Mouse (Mus musculus): ENCODE data around the gene Ap5z1. TPM values are rescaled to one million over a fixed set of nuclear protein-coding genes. Genes with fewer than 3 reads are reported as not detected.

Ap5z1 gene
- polyA plus RNA-seq, 1 experiment from 2014 or later = 9.8 TPM

- peak overlapping the region; percentile 87 for H3K27ac ChIP-seq
- WGBS = 41% methylated on average over 13 of the region's 13 CpGs
- peak overlapping the region; percentile 26; the same call in 1 of the 2 replicates for H3K4me2 ChIP-seq
- peaks cover 40% of the 10 kb centered on the region for H3K4me1 ChIP-seq
- ATAC-seq (ENCODE audit: insufficient number of reproducible peaks, low FRiP score, low TSS enrichment, low read depth) = peak; percentile 56
- H3K27me3 ChIP-seq = no peaks in the 10 kb centered on the region
- H3K36me3 ChIP-seq = peaks cover 22% of the 10 kb centered on the region; the same call in 1 of the 2 replicates
- H3K9me3 ChIP-seq = no peaks in the 10 kb centered on the region
- H3K4me3 ChIP-seq = no peak overlapping the region
- no peak overlapping the region for H3K9ac ChIP-seq
Measured at GRCm38 (mm10) chr5:142424627-142425349, 39.0 kb upstream of the Ap5z1 start.

GRCm38 (mm10) chr5:142426476-142426875 is 37.3 kb upstream of the Ap5z1 start:
- H3K27ac ChIP-seq = no peak overlapping the region
- H3K4me3 ChIP-seq = no peak overlapping the region
- no peaks in the 10 kb centered on the region for H3K9me3 ChIP-seq
- H3K4me1 ChIP-seq = peaks cover 55% of the 10 kb centered on the region
- ATAC-seq (ENCODE audit: insufficient number of reproducible peaks, low FRiP score, low TSS enrichment, low read depth) = no peak
- H3K27me3 ChIP-seq = no peaks in the 10 kb centered on the region
- 82% methylated on average over 2 of the region's 2 CpGs for WGBS
- H3K4me2 ChIP-seq = no peak overlapping the region
- H3K9ac ChIP-seq = no peak overlapping the region
- peaks cover 12% of the 10 kb centered on the region; the same call in 1 of the 2 replicates for H3K36me3 ChIP-seq

DNA sequence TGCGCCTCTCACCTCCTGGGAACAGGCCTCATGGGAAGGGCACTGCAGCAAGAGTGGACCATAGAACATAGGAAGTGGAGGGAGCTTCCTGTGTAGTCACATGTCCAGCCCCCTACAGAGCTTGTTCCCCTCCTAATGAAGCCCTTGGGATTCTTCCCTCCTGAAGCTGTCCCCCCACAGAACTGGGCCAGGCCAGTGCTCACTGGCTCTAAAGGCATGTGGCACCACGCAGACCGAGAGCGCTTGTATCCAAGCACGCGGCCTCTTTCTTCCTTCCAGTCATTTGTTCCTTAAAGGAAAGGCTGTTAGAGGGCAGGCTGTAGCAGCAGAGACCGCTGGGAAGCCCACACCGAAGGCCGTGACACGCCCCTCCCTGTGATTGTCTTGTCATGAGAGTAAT is 35.9 kb upstream of the Ap5z1 start:
- Histone ChIP-seq H3K27ac (peak overlapping the region; percentile 29; the same call in 1 of the 2 replicates), H3K36me3 (0 out of 2 replicates have a peak, but pooled peaks cover 2% of the 10 kb centered on the region), H3K27me3 (no peaks in the 10 kb centered on the region), H3K9me3 (no peaks in the 10 kb centered on the region), H3K9ac (no peak overlapping the region), H3K4me2 (no peak overlapping the region), H3K4me3 (no peak overlapping the region), H3K4me1 (peaks cover 64% of the 10 kb centered on the region)
- 68% methylated on average over 10 of the region's 10 CpGs for WGBS
- no peak for ATAC-seq (ENCODE audit: insufficient number of reproducible peaks, low FRiP score, low TSS enrichment, low read depth)

DNA sequence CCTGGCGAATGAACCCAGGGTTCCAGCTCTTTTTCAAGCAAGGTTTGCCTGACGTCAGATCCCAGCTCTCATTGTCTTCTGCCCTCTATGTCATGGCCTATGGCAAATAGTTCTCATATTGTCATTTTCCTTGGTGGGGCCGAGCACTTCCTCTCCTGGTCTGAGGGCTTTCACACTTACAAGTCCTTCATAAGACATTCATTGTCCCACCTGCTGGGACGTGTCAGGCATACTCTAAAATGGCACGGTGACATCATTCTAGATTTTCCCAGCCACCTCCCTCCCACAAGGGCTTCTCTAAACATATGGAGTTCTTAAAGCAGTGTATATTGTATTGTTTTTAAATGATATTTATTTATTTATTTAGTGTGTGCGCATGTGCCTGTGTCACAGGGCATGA is 35.1 kb upstream of the Ap5z1 start:
- no peak overlapping the region for H3K9ac ChIP-seq
- no peak for ATAC-seq (ENCODE audit: insufficient number of reproducible peaks, low FRiP score, low TSS enrichment, low read depth)
- no peak overlapping the region for H3K4me2 ChIP-seq
- H3K27ac ChIP-seq = no peak overlapping the region
- no peaks in the 10 kb centered on the region for H3K27me3 ChIP-seq
- H3K36me3 ChIP-seq = 0 out of 2 replicates have a peak, but pooled peaks cover 2% of the 10 kb centered on the region
- 74% methylated on average over 6 of the region's 6 CpGs for WGBS
- H3K4me1 ChIP-seq = peaks cover 71% of the 10 kb centered on the region
- H3K9me3 ChIP-seq = no peaks in the 10 kb centered on the region
- H3K4me3 ChIP-seq = no peak overlapping the region

GRCm38 (mm10) chr5:142431029-142431428 is 32.7 kb upstream of the Ap5z1 start:
- H3K9me3 ChIP-seq = no peaks in the 10 kb centered on the region
- H3K4me2 ChIP-seq = no peak overlapping the region
- peak; percentile 50; the same call in 1 of the 2 replicates for ATAC-seq (ENCODE audit: insufficient number of reproducible peaks, low FRiP score, low TSS enrichment, low read depth)
- H3K27me3 ChIP-seq = no peaks in the 10 kb centered on the region
- peaks cover 18% of the 10 kb centered on the region for H3K36me3 ChIP-seq
- H3K9ac ChIP-seq = no peak overlapping the region
- peaks cover 56% of the 10 kb centered on the region for H3K4me1 ChIP-seq
- H3K27ac ChIP-seq = peak overlapping the region; percentile 62
- no peak overlapping the region for H3K4me3 ChIP-seq
- WGBS = 56% methylated on average over 12 of the region's 12 CpGs

DNA sequence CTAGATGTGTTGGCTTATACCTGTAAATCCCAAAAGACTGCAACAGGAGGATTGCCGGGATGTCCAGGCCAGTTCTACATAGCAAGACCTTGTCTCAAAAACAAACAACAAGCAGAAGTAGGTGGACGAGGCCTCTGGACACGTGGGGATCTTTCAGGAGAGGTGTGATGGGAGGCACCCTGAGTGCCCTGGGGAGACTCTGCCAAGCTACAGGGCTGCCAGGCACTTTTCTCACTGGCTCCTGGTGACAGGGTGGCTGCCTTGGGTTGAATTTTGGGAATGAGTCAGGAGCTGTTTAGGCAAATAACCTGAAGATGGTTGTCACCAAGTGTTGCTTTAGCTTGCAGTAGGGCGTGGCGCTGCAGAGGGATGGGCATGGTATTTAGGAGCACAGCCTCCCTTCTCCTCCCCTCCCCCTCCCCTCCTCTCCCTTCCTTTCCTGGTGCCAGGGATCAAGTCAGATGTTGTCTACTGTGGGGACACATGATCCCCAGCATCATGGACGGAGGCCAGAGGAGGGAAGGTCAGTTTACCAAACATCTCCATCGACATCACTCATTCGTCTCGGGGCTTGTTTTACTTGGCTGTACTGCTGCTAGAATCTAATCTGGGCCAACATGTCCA is 31.8 kb upstream of the Ap5z1 start:
- Histone ChIP-seq H3K4me1 (peaks cover 52% of the 10 kb centered on the region), H3K27ac (peak overlapping the region; percentile 57; the same call in 1 of the 2 replicates), H3K4me3 (no peak overlapping the region), H3K9ac (no peak overlapping the region), H3K36me3 (peaks cover 26% of the 10 kb centered on the region), H3K9me3 (no peaks in the 10 kb centered on the region), H3K4me2 (no peak overlapping the region), H3K27me3 (no peaks in the 10 kb centered on the region)
- WGBS = 74% methylated on average over 9 of the region's 9 CpGs
- ATAC-seq (ENCODE audit: insufficient number of reproducible peaks, low FRiP score, low TSS enrichment, low read depth) = no peak

DNA sequence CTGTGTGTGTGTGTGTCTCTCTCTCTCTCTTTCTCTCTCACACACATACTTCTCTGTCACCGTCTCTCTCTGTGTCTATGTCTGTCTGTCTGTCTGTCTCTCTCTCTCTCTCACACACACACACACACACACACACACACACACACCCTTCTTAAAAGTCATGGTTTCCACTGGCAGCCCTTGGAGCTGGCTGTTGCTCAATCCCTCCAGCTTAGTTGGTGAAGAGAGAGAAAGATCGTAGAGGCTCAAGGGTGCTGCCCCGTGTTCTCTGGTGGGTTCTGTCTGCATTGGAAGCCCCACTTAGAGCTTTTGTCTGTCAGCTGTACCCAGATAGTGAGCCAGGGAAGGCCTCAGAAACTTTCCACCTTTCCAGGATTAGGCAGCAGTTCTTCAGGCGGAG is 31.0 kb upstream of the Ap5z1 start:
- Histone ChIP-seq H3K9me3 (no peaks in the 10 kb centered on the region), H3K36me3 (peaks cover 28% of the 10 kb centered on the region), H3K4me2 (no peak overlapping the region), H3K9ac (no peak overlapping the region), H3K27me3 (no peaks in the 10 kb centered on the region), H3K4me3 (no peak overlapping the region), H3K27ac (peak overlapping the region; percentile 65), H3K4me1 (peaks cover 49% of the 10 kb centered on the region)
- no peak for ATAC-seq (ENCODE audit: insufficient number of reproducible peaks, low FRiP score, low TSS enrichment, low read depth)
- 70% methylated on average over 4 of the region's 4 CpGs for WGBS

GRCm38 (mm10) chr5:142434052-142434451 is 29.7 kb upstream of the Ap5z1 start:
- Histone ChIP-seq H3K4me1 (peaks cover 57% of the 10 kb centered on the region), H3K9me3 (no peaks in the 10 kb centered on the region), H3K27me3 (no peaks in the 10 kb centered on the region), H3K27ac (0 out of 2 replicates have a peak overlapping the region, but pooled peaks have one; percentile 22), H3K4me3 (no peak overlapping the region), H3K36me3 (peaks cover 37% of the 10 kb centered on the region), H3K9ac (no peak overlapping the region), H3K4me2 (no peak overlapping the region)
- no peak for ATAC-seq (ENCODE audit: insufficient number of reproducible peaks, low FRiP score, low TSS enrichment, low read depth)
- WGBS = 82% methylated on average over 5 of the region's 5 CpGs

- peaks cover 62% of the 10 kb centered on the region for H3K4me1 ChIP-seq
- H3K36me3 ChIP-seq = peaks cover 35% of the 10 kb centered on the region
- no peak overlapping the region for H3K27ac ChIP-seq
- no peaks in the 10 kb centered on the region for H3K27me3 ChIP-seq
- 96% methylated on average over 15 of the region's 15 CpGs for WGBS
- no peak for ATAC-seq (ENCODE audit: insufficient number of reproducible peaks, low FRiP score, low TSS enrichment, low read depth)
- no peaks in the 10 kb centered on the region for H3K9me3 ChIP-seq
- H3K4me2 ChIP-seq = no peak overlapping the region
- H3K9ac ChIP-seq = no peak overlapping the region
- no peak overlapping the region for H3K4me3 ChIP-seq
Measured at GRCm38 (mm10) chr5:142435736-142436135, 28.0 kb upstream of the Ap5z1 start.

DNA sequence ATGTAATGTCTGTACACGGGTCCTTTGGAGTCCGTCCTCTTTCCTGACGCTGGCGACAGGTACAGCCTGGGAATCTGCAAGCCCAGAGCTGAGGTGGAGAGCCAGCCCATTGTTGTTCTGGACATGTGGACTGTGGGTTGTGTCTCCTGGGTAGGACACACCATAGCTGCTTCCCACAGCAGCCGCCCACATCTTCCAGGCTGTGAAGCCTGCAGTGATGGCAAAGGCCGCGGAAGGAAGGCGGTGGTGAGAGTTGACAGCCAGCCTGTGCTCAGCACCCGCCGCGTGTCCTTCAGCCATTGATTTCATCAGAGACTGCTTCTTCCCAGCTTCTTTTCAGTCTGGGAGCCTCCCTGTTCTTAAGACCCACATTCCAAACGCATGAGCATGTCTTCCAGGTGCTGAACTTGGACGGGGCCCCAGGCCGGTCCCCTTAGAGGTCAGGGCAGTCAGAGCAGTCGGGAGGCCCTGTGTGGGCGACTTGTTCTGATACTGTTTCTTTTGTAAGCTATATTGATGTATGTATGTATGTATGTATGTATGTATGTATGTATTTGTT is 25.3 kb upstream of the Ap5z1 start:
- Histone ChIP-seq H3K27ac (no peak overlapping the region), H3K9ac (no peak overlapping the region), H3K9me3 (no peaks in the 10 kb centered on the region), H3K4me2 (no peak overlapping the region), H3K4me3 (no peak overlapping the region), H3K27me3 (no peaks in the 10 kb centered on the region), H3K36me3 (peaks cover 35% of the 10 kb centered on the region), H3K4me1 (peaks cover 62% of the 10 kb centered on the region)
- 89% methylated on average over 16 of the region's 16 CpGs for WGBS
- ATAC-seq (ENCODE audit: insufficient number of reproducible peaks, low FRiP score, low TSS enrichment, low read depth) = no peak

GRCm38 (mm10) chr5:142439911-142440432 is 23.8 kb upstream of the Ap5z1 start:
- H3K4me1 ChIP-seq = peaks cover 70% of the 10 kb centered on the region
- H3K4me3 ChIP-seq = peak overlapping the region; percentile 36
- H3K9ac ChIP-seq = no peak overlapping the region
- ATAC-seq (ENCODE audit: insufficient number of reproducible peaks, low FRiP score, low TSS enrichment, low read depth) = peak; percentile 21; the same call in 1 of the 2 replicates
- H3K36me3 ChIP-seq = peaks cover 29% of the 10 kb centered on the region
- H3K27me3 ChIP-seq = no peaks in the 10 kb centered on the region
- WGBS = 3% methylated on average over 12 of the region's 12 CpGs
- no peaks in the 10 kb centered on the region for H3K9me3 ChIP-seq
- peak overlapping the region; percentile 96 for H3K27ac ChIP-seq
- H3K4me2 ChIP-seq = peak overlapping the region; percentile 72
